Mouse (Mus musculus) adrenal gland, postnatal 36 days (tissue): ENCODE results near the gene Emx2. TPM values are rescaled to one million over a fixed set of nuclear protein-coding genes. Genes with fewer than 3 reads are reported as not detected.

Experiments
- total RNA-seq, 2 experiments: library from RNA; stranded (reverse); gene quantifications; 2 replicates each; pipeline ENCODE4 v1.2.3; 2021

Emx2 gene
- total RNA-seq, 2 experiments from 2014 or later: 0.26 TPM

Other genes with a start within 250 kb of the Emx2 start
- not detected for gene Kcnk18, start 239.2 kb upstream of the Emx2 start, total RNA-seq
- gene Slc18a2, start 197.5 kb upstream of the Emx2 start, total RNA-seq: 10 to 100 TPM; 12.3 to 16.1 TPM
- gene Rps12-ps3, start 136.1 kb upstream of the Emx2 start, total RNA-seq: 100 to 1,000 TPM; 636 to 846 TPM
- gene Pdzd8, start 112.6 kb upstream of the Emx2 start, total RNA-seq: 10 to 100 TPM; 35.6 to 38.8 TPM